Mouse (Mus musculus) midbrain, embryonic 16.5 days (tissue): ENCODE results near the gene Parp3. TPM values are rescaled to one million over a fixed set of nuclear protein-coding genes. Genes with fewer than 3 reads are reported as not detected.
"Not testable (repeated sequence)": the region's sequence is repeated elsewhere in the genome, so short reads cannot be mapped to it uniquely, and the experiment has no call there.

Experiments used
- ATAC-seq: fragments of 200-750 bp; cut with Nextera tagmentation; 2 replicates; pipeline ENCODE4 v1.8.0; 2017; ENCODE audit warnings: moderate TSS enrichment
- H3K27ac ChIP-seq: fragments of 300-500 bp; sonication (generic); 2 replicates; pipeline ENCODE4 v1.5.1; 2014; ENCODE audit warnings: mild to moderate bottlenecking, low read length, mixed read lengths
- H3K27me3 ChIP-seq: fragments of 300-500 bp; sonication (generic); 2 replicates; pipeline ENCODE4 v1.6.1; 2014; ENCODE audit warnings: low read depth, low read length, mixed read lengths; ENCODE audit not compliant: control insufficient read depth, insufficient read depth
- H3K36me3 ChIP-seq: fragments of 300-500 bp; sonication (generic); 2 replicates; pipeline ENCODE4 v1.6.1; 2014; ENCODE audit warnings: mild to moderate bottlenecking, low read length, moderate library complexity, mixed read lengths; ENCODE audit not compliant: control insufficient read depth, insufficient read depth
- H3K4me1 ChIP-seq: fragments of 300-500 bp; sonication (generic); 2 replicates; pipeline ENCODE4 v1.6.1; 2014; ENCODE audit warnings: mild to moderate bottlenecking, low read length, mixed read lengths; ENCODE audit not compliant: control insufficient read depth, insufficient read depth
- H3K4me2 ChIP-seq: fragments of 300-500 bp; sonication (generic); 2 replicates; pipeline ENCODE4 v1.6.1; 2014; ENCODE audit warnings: mild to moderate bottlenecking, low read length, mixed read lengths
- H3K4me3 ChIP-seq: fragments of 300-500 bp; sonication (generic); 2 replicates; pipeline ENCODE4 v1.5.1; 2014; ENCODE audit warnings: low read depth, mild to moderate bottlenecking, low read length, moderate library complexity, mixed read lengths
- H3K9ac ChIP-seq: fragments of 300-500 bp; sonication (generic); 2 replicates; pipeline ENCODE4 v1.6.1; 2014; ENCODE audit warnings: low read depth, low read length, mixed read lengths
- H3K9me3 ChIP-seq: fragments of 300-500 bp; sonication (generic); replicated peaks from 2 replicates; pipeline ENCODE4 v1.6.1; 2014; ENCODE audit warnings: mild to moderate bottlenecking, low read length, mixed read lengths; ENCODE audit not compliant: control insufficient read depth, poor library complexity, severe bottlenecking
- WGBS: fragments of 180-500 bp; shearing (Covaris S2); extraction: QIAGEN DNeasy Blood & Tissue Kit; methylation state at CpG from one replicate; pipeline ENCODE4 v1.1.7; 2014; 5-methylcytosine and 5-hydroxymethylcytosine counted together
- polyA plus RNA-seq: library from polyadenylated mRNA; unstranded; fragments of >200 nt; fragmentation: Nextera tagmentation; extraction: Ambion mirVana; gene quantifications from 2 replicates; pipeline ENCODE4 v1.2.1, GENCODE M21; 2015

Gene Parp3
- polyA plus RNA-seq, 1 experiment from 2014 or later: 0.89 TPM

DNA sequence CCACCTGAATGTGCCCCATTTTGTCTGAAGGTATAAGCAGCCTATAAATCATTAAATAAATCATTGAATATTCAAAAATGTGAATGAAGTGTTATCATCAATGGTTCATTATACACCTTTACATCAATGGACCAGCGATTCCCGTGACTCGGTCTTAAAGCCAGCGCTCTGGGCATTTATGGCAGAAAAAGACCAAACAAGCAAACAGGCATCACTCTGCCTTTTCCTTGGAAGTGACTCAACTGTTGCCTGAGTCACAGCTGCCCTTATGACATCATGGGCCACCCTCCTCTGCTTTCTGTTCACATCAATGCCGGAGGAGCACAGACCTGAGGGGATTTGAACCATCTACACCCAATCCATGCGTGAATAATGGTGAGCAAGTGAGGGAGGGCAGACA is 22.9 kb upstream of the Parp3 start, which contains the start of gene Iqcf1:
TSS of gene Iqcf1 (plus strand) at position 301 of the 400 bp plus-strand sequence.
- 92% methylated on average over 6 of the region's 6 CpGs for WGBS
- Histone ChIP-seq H3K4me3 (no peak within 1 kb of the TSS), H3K4me1 (no peaks in the 10 kb centered on the region), H3K9me3 (no peaks in the 10 kb centered on the region), H3K4me2 (no peak within 1 kb of the TSS), H3K27me3 (no peaks in the 10 kb centered on the region), H3K36me3 (no peaks in the 10 kb centered on the region), H3K27ac (no peak within 1 kb of the TSS), H3K9ac (no peak within 1 kb of the TSS)
- ATAC-seq: no peak

DNA sequence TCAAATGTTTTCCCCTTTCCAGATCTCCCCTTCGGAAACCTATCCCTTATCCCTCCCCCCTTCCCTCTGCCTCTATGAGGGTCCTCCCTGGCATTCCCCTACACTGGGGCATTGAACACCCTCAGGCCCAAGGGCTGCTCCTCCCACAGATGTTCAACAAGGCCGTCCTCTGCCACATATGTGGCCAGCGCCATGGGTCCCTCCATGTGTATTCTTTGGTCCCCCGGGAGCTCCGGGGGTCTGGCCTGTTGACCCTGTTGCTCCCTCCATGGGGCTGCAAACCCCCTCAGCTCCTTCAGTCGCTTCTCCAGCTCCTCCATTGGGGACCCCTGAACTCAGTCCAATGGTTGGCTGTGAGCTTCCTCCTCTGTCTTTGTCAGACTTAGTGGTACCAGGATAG is 10.9 kb upstream of the Parp3 start:
- ATAC-seq, H3K4me2 ChIP-seq, H3K4me1 ChIP-seq, H3K9ac ChIP-seq, H3K27me3 ChIP-seq, H3K4me3 ChIP-seq, H3K27ac ChIP-seq, H3K9me3 ChIP-seq: not testable (repeated sequence)
- 82% methylated on average over 6 of the region's 6 CpGs for WGBS
- peaks cover 16% of the 10 kb centered on the region; the same call in 1 of the 2 replicates for H3K36me3 ChIP-seq

DNA sequence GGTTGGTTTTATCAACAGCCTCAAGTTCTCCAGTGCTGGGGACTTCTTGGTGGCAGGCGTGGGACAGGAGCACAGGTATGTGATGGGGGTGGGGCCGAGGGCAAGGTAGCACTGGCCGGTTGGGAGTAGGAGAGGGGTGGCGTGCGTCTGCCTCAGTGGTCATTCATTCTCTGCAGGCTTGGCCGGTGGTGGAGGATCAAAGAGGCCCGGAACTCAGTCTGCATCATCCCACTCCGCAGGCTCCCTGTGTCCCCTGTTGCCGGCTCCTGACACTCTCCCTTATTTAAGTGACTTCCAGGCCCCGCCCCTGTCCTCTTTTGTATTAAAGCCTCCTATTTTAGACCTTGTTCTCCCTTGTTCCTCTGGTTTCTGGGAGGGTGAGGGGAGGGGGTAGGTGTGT is 8.3 kb upstream of the Parp3 start:
- Histone ChIP-seq H3K9ac (no peak overlapping the region), H3K27ac (no peak overlapping the region), H3K4me2 (no peak overlapping the region), H3K4me3 (no peak overlapping the region), H3K27me3 (no peaks in the 10 kb centered on the region), H3K9me3 (no peaks in the 10 kb centered on the region), H3K4me1 (no peaks in the 10 kb centered on the region), H3K36me3 (peaks cover 27% of the 10 kb centered on the region)
- ATAC-seq: no peak
- WGBS: 80% methylated on average over 10 of the region's 10 CpGs

DNA sequence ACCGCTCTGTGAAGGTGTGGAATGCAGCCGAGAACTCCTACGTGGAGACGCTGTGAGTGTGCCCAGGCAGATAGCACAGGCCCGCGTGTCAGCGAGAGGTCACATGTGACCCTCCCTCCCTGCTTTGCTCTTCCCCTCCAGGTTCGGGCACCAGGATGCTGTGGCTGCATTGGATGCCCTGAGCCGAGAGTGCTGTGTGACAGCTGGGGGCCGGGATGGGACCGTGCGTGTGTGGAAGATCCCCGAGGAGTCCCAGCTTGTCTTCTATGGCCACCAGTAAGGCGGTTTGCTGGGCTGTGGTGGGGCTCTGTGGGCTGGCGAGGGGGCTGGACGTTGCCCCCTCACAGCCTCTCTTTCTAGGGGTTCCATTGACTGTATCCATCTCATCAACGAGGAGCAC is 6.9 kb upstream of the Parp3 start:
- no peak for ATAC-seq
- H3K27ac ChIP-seq: no peak overlapping the region
- H3K27me3 ChIP-seq: no peaks in the 10 kb centered on the region
- no peak overlapping the region for H3K4me2 ChIP-seq
- no peak overlapping the region for H3K9ac ChIP-seq
- no peaks in the 10 kb centered on the region for H3K4me1 ChIP-seq
- 95% methylated on average over 17 of the region's 17 CpGs for WGBS
- H3K4me3 ChIP-seq: no peak overlapping the region
- H3K9me3 ChIP-seq: no peaks in the 10 kb centered on the region
- peaks cover 27% of the 10 kb centered on the region for H3K36me3 ChIP-seq

DNA sequence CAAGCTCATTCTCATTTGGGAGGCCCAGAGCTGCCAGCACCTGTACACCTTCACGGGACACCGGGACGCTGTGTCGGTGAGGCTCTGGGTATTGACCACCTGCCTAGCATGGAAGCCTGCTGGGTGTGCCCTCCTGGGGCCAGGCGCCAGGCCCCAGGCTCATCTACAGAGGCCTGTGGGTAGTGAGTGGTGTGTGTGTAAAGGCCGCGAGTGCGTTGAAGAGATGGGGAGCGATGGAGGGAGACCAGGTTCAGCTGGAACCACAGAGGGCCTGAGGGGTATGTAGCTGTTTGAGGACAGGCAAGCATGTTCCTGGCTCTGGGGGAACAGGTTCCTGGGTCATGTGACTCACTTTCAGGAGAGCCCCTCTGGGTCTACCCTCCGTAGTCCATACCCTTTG is 6.4 kb upstream of the Parp3 start:
- H3K9ac ChIP-seq: no peak overlapping the region
- WGBS: 96% methylated on average over 10 of the region's 10 CpGs
- no peak overlapping the region for H3K4me3 ChIP-seq
- no peak overlapping the region for H3K27ac ChIP-seq
- no peaks in the 10 kb centered on the region for H3K9me3 ChIP-seq
- H3K4me1 ChIP-seq: peaks cover 3% of the 10 kb centered on the region
- H3K36me3 ChIP-seq: peaks cover 27% of the 10 kb centered on the region
- H3K27me3 ChIP-seq: no peaks in the 10 kb centered on the region
- no peak overlapping the region for H3K4me2 ChIP-seq
- ATAC-seq: no peak

DNA sequence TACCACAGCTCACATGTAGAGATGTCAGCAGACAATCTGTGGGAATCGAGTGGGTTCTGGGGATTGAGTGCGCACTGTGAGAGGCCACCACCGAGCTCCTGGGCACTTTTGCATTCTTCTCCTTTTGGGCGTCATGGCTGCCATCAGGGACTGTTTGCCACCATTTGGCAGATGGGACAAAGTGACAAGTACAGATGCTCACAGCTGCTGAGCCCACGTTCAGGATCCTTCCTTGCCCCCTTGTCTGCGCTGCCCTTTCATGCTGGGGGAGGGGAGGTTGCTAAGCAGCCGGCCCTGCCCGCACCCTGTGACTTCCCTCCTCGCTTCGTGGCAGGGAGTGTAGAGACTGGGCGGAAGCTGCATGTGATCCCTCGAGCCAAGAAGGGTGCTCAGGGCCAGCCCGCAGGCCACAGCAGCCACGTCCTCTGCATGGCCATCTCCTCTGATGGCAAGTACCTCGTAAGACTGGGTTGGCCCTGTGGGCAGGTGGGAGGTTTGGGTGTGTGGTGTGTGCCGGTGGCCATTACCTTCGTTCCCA is 5.9 kb upstream of the Parp3 start:
- no peaks in the 10 kb centered on the region for H3K27me3 ChIP-seq
- H3K4me2 ChIP-seq: no peak overlapping the region
- no peak overlapping the region for H3K9ac ChIP-seq
- H3K9me3 ChIP-seq: no peaks in the 10 kb centered on the region
- no peak overlapping the region for H3K4me3 ChIP-seq
- WGBS: 90% methylated on average over 17 of the region's 17 CpGs
- no peak overlapping the region for H3K27ac ChIP-seq
- peaks cover 27% of the 10 kb centered on the region for H3K36me3 ChIP-seq
- no peak for ATAC-seq
- H3K4me1 ChIP-seq: peaks cover 8% of the 10 kb centered on the region

DNA sequence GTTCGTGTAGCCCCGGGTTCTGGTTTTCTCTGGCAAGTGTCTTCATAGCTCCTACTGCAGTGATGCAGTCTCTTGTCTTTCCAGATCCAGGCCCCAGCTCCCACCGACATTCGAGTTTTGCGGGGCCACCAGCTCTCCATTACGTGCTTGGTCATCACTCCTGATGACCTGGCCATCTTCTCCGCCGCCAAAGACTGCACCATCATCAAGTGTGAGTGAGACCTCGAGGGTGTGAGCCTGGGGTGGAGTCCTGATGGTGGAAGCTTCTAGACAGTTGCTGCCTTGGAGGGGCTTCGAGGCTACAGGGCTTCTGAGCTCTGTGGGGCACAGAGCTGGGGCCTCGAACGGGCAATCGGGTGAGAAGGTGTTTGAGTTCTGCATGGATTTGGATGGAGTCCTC is 4.9 kb upstream of the Parp3 start:
- H3K4me3 ChIP-seq: no peak overlapping the region
- peaks cover 9% of the 10 kb centered on the region for H3K4me1 ChIP-seq
- no peak for ATAC-seq
- H3K27me3 ChIP-seq: no peaks in the 10 kb centered on the region
- H3K4me2 ChIP-seq: no peak overlapping the region
- WGBS: 95% methylated on average over 13 of the region's 13 CpGs
- peaks cover 27% of the 10 kb centered on the region for H3K36me3 ChIP-seq
- H3K27ac ChIP-seq: no peak overlapping the region
- H3K9ac ChIP-seq: no peak overlapping the region
- no peaks in the 10 kb centered on the region for H3K9me3 ChIP-seq

DNA sequence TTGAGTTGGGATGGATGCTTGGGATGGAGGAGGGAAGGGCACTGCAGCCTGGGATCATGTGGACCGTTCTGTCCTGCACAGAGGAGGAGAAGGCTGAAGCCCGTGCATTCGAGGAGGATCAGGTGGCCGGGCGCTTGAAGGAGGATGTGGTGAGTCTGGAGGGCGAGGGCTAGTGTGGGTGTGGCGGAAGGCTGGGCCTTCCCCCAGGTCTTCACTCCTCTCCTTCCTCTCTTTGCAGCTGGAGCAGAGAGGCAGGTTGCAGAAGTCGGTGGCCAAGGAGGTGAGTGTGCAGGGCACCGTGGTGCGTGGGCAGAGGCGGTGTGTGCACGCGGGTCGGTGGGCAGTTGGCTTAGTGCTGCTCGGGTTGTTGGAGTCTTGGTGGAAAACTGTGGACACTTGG is 4.3 kb upstream of the Parp3 start:
- no peak overlapping the region for H3K4me3 ChIP-seq
- H3K9me3 ChIP-seq: no peaks in the 10 kb centered on the region
- 93% methylated on average over 15 of the region's 15 CpGs for WGBS
- no peaks in the 10 kb centered on the region for H3K27me3 ChIP-seq
- no peak overlapping the region for H3K27ac ChIP-seq
- H3K9ac ChIP-seq: no peak overlapping the region
- peaks cover 27% of the 10 kb centered on the region for H3K36me3 ChIP-seq
- ATAC-seq: no peak
- peaks cover 10% of the 10 kb centered on the region for H3K4me1 ChIP-seq
- H3K4me2 ChIP-seq: no peak overlapping the region

DNA sequence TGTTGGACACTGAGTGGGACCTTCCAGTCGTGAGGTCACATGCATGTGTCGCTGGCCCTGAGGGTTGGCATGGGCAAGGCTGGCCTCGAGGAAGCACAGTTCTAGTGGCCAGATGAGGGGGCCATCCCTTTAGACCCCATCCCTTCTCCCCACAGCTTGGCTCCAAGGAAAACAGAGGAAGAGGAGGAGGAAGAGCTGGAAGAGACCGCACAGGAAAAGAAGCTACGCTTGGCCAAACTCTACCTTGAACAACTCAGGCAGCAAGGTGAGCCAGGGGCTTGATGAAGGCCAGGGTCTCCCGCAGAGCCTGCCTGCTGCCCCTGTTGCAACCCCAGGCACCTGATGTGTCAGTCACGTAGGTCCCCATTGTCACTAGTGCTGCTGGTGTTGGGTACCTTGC is 3.8 kb upstream of the Parp3 start:
- H3K9me3 ChIP-seq: no peaks in the 10 kb centered on the region
- no peaks in the 10 kb centered on the region for H3K27me3 ChIP-seq
- H3K36me3 ChIP-seq: peaks cover 25% of the 10 kb centered on the region
- H3K4me2 ChIP-seq: no peak overlapping the region
- no peak for ATAC-seq
- no peak overlapping the region for H3K9ac ChIP-seq
- H3K4me3 ChIP-seq: no peak overlapping the region
- 96% methylated on average over 7 of the region's 7 CpGs for WGBS
- peaks cover 10% of the 10 kb centered on the region for H3K4me1 ChIP-seq
- H3K27ac ChIP-seq: no peak overlapping the region
